Comparison of ENCODE assay signal across 16 mouse cellular contexts in the genomic region with DNA sequence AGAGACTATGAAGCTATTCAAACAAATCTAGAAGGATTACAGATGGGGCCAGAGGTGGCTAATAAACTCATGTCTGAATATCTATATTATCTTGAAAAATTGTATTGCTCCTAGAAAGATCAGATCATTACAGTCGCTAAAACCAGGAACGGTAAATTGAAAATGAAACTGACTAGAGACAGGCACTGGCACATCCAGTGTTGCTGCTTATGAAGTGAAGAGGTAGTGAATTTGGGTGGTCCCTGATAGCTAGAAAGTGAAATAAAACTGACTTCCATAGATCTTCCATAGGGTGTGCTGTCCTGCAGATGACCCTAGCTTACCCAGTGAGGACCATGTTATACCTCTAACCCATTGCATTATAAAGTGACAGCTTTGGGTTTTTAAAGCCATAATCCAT.
"Had no signal": no experiment of that assay in that cellular context is flagged by ENCODE, and none has a peak within 500 bp of the region (broad histone marks: within the 10 kb centered on the region; RNA-seq: fewer than 3 reads in every experiment).

No protein-coding gene starts in this region.

- H3K9me3 ChIP-seq: liver, embryonic 13.5 days; megakaryocyte, embryonic 14.5 days; neural tube, embryonic 12.5 days; neural tube, embryonic 15.5 days had no signal

- H3K27me3 ChIP-seq: liver, embryonic 13.5 days; megakaryocyte, embryonic 14.5 days; neural tube, embryonic 12.5 days; neural tube, embryonic 15.5 days had no signal

- H3K4me1 ChIP-seq: liver, embryonic 13.5 days; megakaryocyte, embryonic 14.5 days; neural tube, embryonic 12.5 days; neural tube, embryonic 15.5 days had no signal

- DNase-seq: kidney, adult 2 months; kidney, postnatal 25 days; liver, embryonic 13.5 days; lung, adult 2 months; lung, postnatal 14 days; lung, postnatal 4 days; midbrain, embryonic 14.5 days; retina, postnatal 1 day; right cerebral cortex, postnatal 25 days; spleen, adult 18-20 months; thymus, adult 18-20 months; thymus, postnatal 36 days had no signal

- ATAC-seq: intestine, postnatal 0 days had no signal

- H3K4me3 ChIP-seq: liver, embryonic 13.5 days; megakaryocyte, embryonic 14.5 days; neural tube, embryonic 12.5 days; neural tube, embryonic 15.5 days had no signal

- H3K36me3 ChIP-seq: liver, embryonic 13.5 days; neural tube, embryonic 12.5 days; neural tube, embryonic 15.5 days had no signal
